In the genomic region with DNA sequence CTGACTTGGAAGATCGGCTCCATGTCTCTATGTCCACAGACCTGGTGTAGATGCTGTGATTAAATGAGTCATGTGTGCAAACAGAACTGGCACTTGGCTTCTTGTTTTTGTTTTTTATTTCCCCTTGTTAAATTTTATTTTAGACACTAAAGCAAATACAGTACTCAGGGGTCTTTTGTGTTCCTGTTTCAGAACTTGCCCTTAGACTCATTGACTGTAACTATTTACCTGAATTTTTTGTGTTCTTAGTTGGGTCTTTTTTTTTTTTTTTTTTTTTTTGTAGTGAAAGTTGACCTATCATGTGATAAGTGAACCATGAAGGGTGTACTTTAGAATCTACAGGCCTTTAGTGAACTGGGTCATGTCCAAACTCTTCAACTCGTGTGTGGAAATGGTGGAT, we compare ENCODE assay signal across 27 mouse cellular contexts.
"Had no signal": no experiment of that assay in that cellular context is flagged by ENCODE, and none has a peak within 500 bp of the region (broad histone marks: within the 10 kb centered on the region; RNA-seq: fewer than 3 reads in every experiment).

No protein-coding gene starts in this region.

- H3K9ac ChIP-seq: embryonic facial prominence, embryonic 12.5 days; embryonic facial prominence, embryonic 13.5 days; embryonic facial prominence, embryonic 15.5 days; forebrain, embryonic 12.5 days; forebrain, embryonic 13.5 days; forebrain, embryonic 15.5 days; forebrain, postnatal 0 days had no signal

- DNase-seq: cerebellum, adult 9-10 months; cerebellum, adult 9-11 months; cerebellum, postnatal 10 days; cerebellum, postnatal 14 days; cerebellum, postnatal 25 days; cerebellum, postnatal 36 days; embryo, embryonic 11 days; forebrain, postnatal 0 days; gastrocnemius, adult 2 months; gastrocnemius, postnatal 10 days; gastrocnemius, postnatal 14 days; gastrocnemius, postnatal 25 days; gastrocnemius, postnatal 36 days; heart, adult 11 months; heart, adult 18-20 months; heart, adult 2 months had no signal

- H3K27me3 ChIP-seq: embryonic facial prominence, embryonic 12.5 days; embryonic facial prominence, embryonic 13.5 days; embryonic facial prominence, embryonic 15.5 days; forebrain, embryonic 12.5 days; forebrain, embryonic 13.5 days; forebrain, embryonic 15.5 days had no signal

- H3K4me2 ChIP-seq: embryonic facial prominence, embryonic 12.5 days; embryonic facial prominence, embryonic 13.5 days; embryonic facial prominence, embryonic 15.5 days; forebrain, embryonic 12.5 days; forebrain, embryonic 13.5 days; forebrain, embryonic 15.5 days had no signal

- H3K4me3 ChIP-seq: embryonic facial prominence, embryonic 10.5 days; embryonic facial prominence, embryonic 12.5 days; embryonic facial prominence, embryonic 13.5 days; embryonic facial prominence, embryonic 15.5 days; erythroblast, embryonic 14.5 days; forebrain, embryonic 10.5 days; forebrain, embryonic 12.5 days; forebrain, embryonic 13.5 days; forebrain, embryonic 15.5 days; gastrocnemius, adult 2 months; heart, adult 2 months had no signal

- H3K9me3 ChIP-seq: embryonic facial prominence, embryonic 10.5 days; embryonic facial prominence, embryonic 12.5 days; embryonic facial prominence, embryonic 13.5 days; embryonic facial prominence, embryonic 15.5 days; forebrain, embryonic 10.5 days; forebrain, embryonic 12.5 days; forebrain, embryonic 13.5 days; forebrain, embryonic 15.5 days had no signal

- ATAC-seq: forebrain, embryonic 13.5 days; forebrain, embryonic 14.5 days; forebrain, embryonic 15.5 days; forebrain, embryonic 16.5 days; forebrain, postnatal 0 days had no signal

- H3K27ac ChIP-seq: embryonic facial prominence, embryonic 10.5 days; embryonic facial prominence, embryonic 12.5 days; embryonic facial prominence, embryonic 13.5 days; embryonic facial prominence, embryonic 15.5 days; forebrain, embryonic 10.5 days; forebrain, embryonic 12.5 days; forebrain, embryonic 13.5 days; forebrain, embryonic 15.5 days; gastrocnemius, adult 2 months; heart, adult 2 months had no signal

- H3K36me3 ChIP-seq: embryonic facial prominence, embryonic 12.5 days; embryonic facial prominence, embryonic 13.5 days; embryonic facial prominence, embryonic 15.5 days; forebrain, embryonic 12.5 days had no signal
